Mouse (Mus musculus): ENCODE data around the gene Map4. TPM values are rescaled to one million over a fixed set of nuclear protein-coding genes. Genes with fewer than 3 reads are reported as not detected.

Gene Map4
- polyA plus RNA-seq, 1 experiment from 2014 or later: 7.7 TPM

DNA sequence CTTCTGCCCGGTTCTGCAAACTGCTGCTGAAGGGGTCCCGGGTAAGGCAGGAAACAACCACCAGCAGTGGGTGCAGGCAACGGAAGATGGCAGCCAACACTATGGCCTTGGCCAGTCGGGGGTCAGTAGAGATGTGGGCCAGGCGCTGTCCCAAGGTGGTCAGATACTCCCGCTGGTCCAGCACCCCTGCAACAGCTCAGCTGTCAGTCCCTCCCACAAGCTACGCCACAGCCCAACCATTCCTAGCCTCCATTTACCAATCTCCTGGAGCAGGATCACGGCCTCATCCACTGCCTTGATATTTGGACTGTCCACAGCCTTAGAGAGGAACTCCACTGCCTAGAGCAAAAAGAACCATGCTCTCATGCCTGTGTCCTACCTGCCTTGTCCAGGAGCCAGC lies 154.4 kb downstream of the Map4 start:
- ATAC-seq (no peak), DNase-seq (no peak)
- H3K27ac ChIP-seq (ENCODE audit: low read depth): no peak overlapping the region
- TF ChIP-seq EP300 (IDR thresholded peaks at IDR 0.05; ENCODE audit: low read depth) (no peak), CTCF (IDR thresholded peaks at IDR 0.05; ENCODE audit: low read depth) (no peak)
- H3K4me3 ChIP-seq (ENCODE audit: low read depth, low read length): no peak overlapping the region
- H3K36me3 ChIP-seq (replicated peaks; ENCODE audit: insufficient read depth, low read length): peaks cover 81% of the 10 kb centered on the region
- 82% methylated on average over 8 of the region's 8 CpGs for WGBS (ENCODE audit: insufficient replicate concordance)
- H3K4me1 ChIP-seq (ENCODE audit: insufficient read depth): no peaks in the 10 kb centered on the region
- H3K9me3 ChIP-seq (ENCODE audit: low read length): no peaks in the 10 kb centered on the region
- H3K27me3 ChIP-seq (ENCODE audit: insufficient read depth, low read length): no peaks in the 10 kb centered on the region
- no peak overlapping the region for H3K4me2 ChIP-seq (ENCODE audit: low read depth, low read length)
- no peak overlapping the region for H3K9ac ChIP-seq (replicated peaks)

DNA sequence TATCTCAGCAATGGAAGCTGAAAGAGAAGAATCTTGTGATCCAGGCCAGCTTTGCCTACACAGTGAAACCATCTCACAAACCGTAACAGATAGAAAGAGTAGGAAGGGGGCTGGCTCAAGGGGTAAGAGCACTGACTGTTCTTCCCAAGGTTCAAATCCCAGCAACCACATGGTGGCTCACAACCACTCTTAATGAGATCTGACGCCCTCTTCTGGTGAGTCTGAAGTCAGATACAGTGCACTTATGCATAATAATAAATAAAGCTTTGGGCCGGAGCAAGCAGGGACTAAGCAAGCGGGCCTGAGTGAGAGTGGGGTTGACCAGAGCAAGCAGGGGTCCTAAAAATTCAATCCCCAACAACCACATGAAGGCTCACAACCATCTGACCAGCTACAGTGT lies 162.0 kb downstream of the Map4 start:
- Histone ChIP-seq H3K9ac (replicated peaks) (no peak overlapping the region), H3K4me2 (ENCODE audit: low read depth, low read length) (no peak overlapping the region), H3K4me3 (ENCODE audit: low read depth, low read length) (no peak overlapping the region), H3K27me3 (ENCODE audit: insufficient read depth, low read length) (no peaks in the 10 kb centered on the region), H3K9me3 (ENCODE audit: low read length) (no peaks in the 10 kb centered on the region), H3K4me1 (ENCODE audit: insufficient read depth) (no peaks in the 10 kb centered on the region), H3K36me3 (replicated peaks; ENCODE audit: insufficient read depth, low read length) (peaks cover 74% of the 10 kb centered on the region), H3K27ac (ENCODE audit: low read depth) (no peak overlapping the region)
- TF ChIP-seq CTCF (IDR thresholded peaks at IDR 0.05; ENCODE audit: low read depth) (peak; percentile 26; the same call in 1 of the 2 replicates), EP300 (IDR thresholded peaks at IDR 0.05; ENCODE audit: low read depth) (no peak)
- 86% methylated on average over 4 of the region's 4 CpGs for WGBS (ENCODE audit: insufficient replicate concordance)
- no peak for ATAC-seq
- no peak for DNase-seq

DNA sequence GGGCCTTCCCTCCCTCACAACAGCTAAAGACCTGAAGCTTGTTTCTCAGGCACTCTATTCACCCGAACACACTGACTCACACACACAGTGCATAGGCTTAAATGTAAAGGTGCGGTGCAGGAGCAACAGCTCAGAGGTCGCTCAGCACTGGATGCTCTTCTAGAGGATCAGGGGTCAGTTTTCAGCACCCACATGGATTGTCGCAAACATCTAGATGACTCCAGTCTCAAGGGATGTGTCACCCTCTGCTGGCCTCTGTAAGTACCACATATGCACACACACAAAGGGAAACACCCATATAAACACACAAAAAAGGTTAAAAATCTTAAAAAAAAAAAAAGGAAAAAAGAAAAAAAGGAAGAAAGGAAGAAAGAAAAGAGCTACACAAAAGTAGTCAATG lies 163.5 kb downstream of the Map4 start:
- Histone ChIP-seq H3K27ac (ENCODE audit: low read depth) (no peak overlapping the region), H3K4me2 (ENCODE audit: low read depth, low read length) (no peak overlapping the region), H3K9me3 (ENCODE audit: low read length) (no peaks in the 10 kb centered on the region), H3K9ac (replicated peaks) (no peak overlapping the region), H3K4me1 (ENCODE audit: insufficient read depth) (no peaks in the 10 kb centered on the region; the same call in 1 of the 2 replicates), H3K4me3 (ENCODE audit: low read depth, low read length) (no peak overlapping the region), H3K36me3 (replicated peaks; ENCODE audit: insufficient read depth, low read length) (peaks cover 61% of the 10 kb centered on the region), H3K27me3 (ENCODE audit: insufficient read depth, low read length) (no peaks in the 10 kb centered on the region)
- 93% methylated on average over 4 of the region's 4 CpGs for WGBS (ENCODE audit: insufficient replicate concordance)
- TF ChIP-seq CTCF (IDR thresholded peaks at IDR 0.05; ENCODE audit: low read depth): no peak
- TF ChIP-seq EP300 (IDR thresholded peaks at IDR 0.05; ENCODE audit: low read depth): no peak
- DNase-seq (no peak), ATAC-seq (no peak)

DNA sequence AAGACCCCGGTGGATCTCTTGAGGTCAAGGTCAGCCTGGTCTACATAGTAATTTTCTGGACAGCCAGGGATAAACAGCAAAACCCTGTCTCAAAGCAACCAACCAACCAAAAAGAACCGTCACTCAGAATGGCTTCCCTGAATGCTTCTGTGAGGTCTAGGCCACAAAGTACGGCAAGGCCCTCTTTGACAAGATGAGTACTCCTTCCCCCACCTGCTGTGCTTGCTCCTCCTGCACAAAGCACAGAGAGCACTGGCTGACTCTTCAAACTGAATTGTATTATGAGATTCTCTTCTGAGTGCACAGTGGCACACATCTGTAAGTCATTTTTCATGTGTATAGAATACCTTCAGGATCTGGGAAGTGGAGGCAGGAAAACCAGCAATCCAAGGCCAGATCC lies 166.5 kb downstream of the Map4 start:
- Histone ChIP-seq H3K4me1 (ENCODE audit: insufficient read depth) (peaks cover 9% of the 10 kb centered on the region), H3K4me2 (ENCODE audit: low read depth, low read length) (no peak overlapping the region), H3K27ac (ENCODE audit: low read depth) (no peak overlapping the region), H3K9me3 (ENCODE audit: low read length) (no peaks in the 10 kb centered on the region), H3K4me3 (ENCODE audit: low read depth, low read length) (no peak overlapping the region), H3K36me3 (replicated peaks; ENCODE audit: insufficient read depth, low read length) (peaks cover 32% of the 10 kb centered on the region), H3K9ac (replicated peaks) (no peak overlapping the region), H3K27me3 (ENCODE audit: insufficient read depth, low read length) (no peaks in the 10 kb centered on the region)
- no peak for DNase-seq
- ATAC-seq: no peak
- WGBS (ENCODE audit: insufficient replicate concordance): 83% methylated on average over 3 of the region's 3 CpGs
- no peak for TF ChIP-seq EP300 (IDR thresholded peaks at IDR 0.05; ENCODE audit: low read depth)
- TF ChIP-seq CTCF (IDR thresholded peaks at IDR 0.05; ENCODE audit: low read depth): no peak

DNA sequence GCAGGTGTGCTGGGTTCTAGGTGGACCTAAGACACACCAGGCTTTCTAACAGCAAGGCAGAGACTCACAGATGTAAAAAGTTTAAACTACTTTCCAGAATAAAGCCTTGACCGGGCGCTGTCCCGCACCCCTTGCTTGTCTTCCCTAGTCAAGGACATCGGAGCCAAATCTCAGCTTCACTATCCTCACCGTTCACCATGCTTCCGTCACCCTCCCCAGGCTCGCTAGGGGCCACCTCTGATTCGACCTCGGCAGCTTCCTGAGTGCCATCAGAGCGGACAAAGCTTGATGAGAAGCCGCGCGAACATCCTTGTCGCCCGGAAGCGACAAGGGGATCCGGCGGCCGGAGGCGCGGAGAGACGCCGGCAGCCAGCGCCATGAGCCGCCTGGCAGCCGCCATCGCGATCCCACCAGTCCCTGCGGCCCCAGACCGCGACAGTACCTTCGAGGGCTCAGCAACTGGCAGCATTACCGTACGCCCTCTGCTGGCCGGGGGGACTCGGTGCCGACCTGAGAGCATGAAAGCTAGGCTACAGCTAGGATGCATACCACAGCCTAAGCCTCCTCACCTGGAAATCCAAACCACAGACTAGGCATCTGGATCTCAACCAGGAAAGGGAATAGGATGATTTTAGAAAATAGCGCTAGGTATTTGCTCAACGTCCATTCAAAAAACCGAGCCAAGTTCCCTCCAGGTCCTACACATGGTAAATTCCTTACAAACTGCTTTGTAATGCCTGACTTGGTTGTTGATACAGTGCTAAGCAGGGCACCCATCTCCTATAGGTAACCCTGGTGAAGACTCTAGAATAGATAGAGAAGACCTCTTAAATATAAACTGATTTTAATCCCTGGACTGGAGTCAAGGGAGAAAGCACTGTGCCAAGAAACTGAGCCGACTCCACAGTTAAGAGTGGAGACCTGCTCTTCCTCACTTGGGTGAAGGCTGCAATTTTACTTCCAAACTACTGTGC lies 169.7 kb downstream of the Map4 start:
- H3K36me3 ChIP-seq (replicated peaks; ENCODE audit: insufficient read depth, low read length): peaks cover 14% of the 10 kb centered on the region
- H3K4me1 ChIP-seq (ENCODE audit: insufficient read depth): peaks cover 9% of the 10 kb centered on the region
- DNase-seq (peak; percentile 95), ATAC-seq (peak; percentile 98)
- WGBS (ENCODE audit: insufficient replicate concordance): 3% methylated on average over 41 of the region's 41 CpGs
- no peaks in the 10 kb centered on the region for H3K27me3 ChIP-seq (ENCODE audit: insufficient read depth, low read length)
- H3K27ac ChIP-seq (ENCODE audit: low read depth): peak overlapping the region; percentile 68; the same call in 1 of the 2 replicates
- H3K4me3 ChIP-seq (ENCODE audit: low read depth, low read length): peak overlapping the region; percentile 84
- H3K9me3 ChIP-seq (ENCODE audit: low read length): no peaks in the 10 kb centered on the region
- H3K4me2 ChIP-seq (ENCODE audit: low read depth, low read length): peak overlapping the region; percentile 80
- TF ChIP-seq CTCF (IDR thresholded peaks at IDR 0.05; ENCODE audit: low read depth) (peak; percentile 99), EP300 (IDR thresholded peaks at IDR 0.05; ENCODE audit: low read depth) (no peak)
- H3K9ac ChIP-seq (replicated peaks): peak overlapping the region; percentile 78

DNA sequence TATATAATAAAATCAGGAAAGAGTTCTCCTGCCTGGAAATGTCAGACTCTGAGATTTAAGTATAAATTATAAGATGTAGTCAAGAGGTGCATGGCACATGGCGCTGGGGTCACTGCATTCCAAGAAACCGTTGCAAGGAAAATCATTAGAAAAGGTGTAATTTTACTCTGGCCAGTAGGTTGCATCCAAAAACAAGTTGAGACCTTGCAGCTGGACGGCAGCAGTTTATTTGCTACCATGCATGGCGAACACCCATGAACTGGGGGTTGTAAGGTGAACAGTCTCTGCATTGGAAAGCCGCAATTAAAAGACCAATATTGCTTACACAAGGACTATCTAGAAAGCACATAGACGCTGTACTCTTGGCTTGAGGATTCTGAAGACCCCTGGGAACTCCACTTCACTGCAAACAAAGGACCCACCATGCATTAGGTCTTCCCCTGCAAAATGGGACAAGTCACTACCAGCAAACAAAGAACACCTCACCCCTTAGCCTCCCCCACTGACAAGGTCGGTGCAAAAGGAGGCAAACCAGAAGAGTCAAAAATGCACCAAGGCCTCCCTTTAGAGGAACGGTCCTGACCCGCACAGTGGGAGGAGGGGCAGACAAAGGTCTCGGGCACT lies 185.2 kb downstream of the Map4 start:
- peak overlapping the region; percentile 87 for H3K4me3 ChIP-seq (ENCODE audit: low read depth, low read length)
- 16% methylated on average over 10 of the region's 10 CpGs for WGBS (ENCODE audit: insufficient replicate concordance)
- ATAC-seq: no peak
- peaks cover 16% of the 10 kb centered on the region for H3K36me3 ChIP-seq (replicated peaks; ENCODE audit: insufficient read depth, low read length)
- peaks cover 14% of the 10 kb centered on the region for H3K4me1 ChIP-seq (ENCODE audit: insufficient read depth)
- peak overlapping the region; percentile 92 for H3K27ac ChIP-seq (ENCODE audit: low read depth)
- no peak for DNase-seq
- TF ChIP-seq CTCF (IDR thresholded peaks at IDR 0.05; ENCODE audit: low read depth): no peak
- TF ChIP-seq EP300 (IDR thresholded peaks at IDR 0.05; ENCODE audit: low read depth): no peak
- no peaks in the 10 kb centered on the region for H3K9me3 ChIP-seq (ENCODE audit: low read length)
- H3K4me2 ChIP-seq (ENCODE audit: low read depth, low read length): peak overlapping the region; percentile 83
- H3K27me3 ChIP-seq (ENCODE audit: insufficient read depth, low read length): no peaks in the 10 kb centered on the region
- H3K9ac ChIP-seq (replicated peaks): peak overlapping the region; percentile 85

Data from liver, postnatal 0 days (tissue).